Mouse (Mus musculus): ENCODE measurements around the gene Pyroxd2. TPM values are rescaled to one million over a fixed set of nuclear protein-coding genes. Genes with fewer than 3 reads are reported as not detected.
A peak's percentile ranks its signal among the peaks of the same experiment; 100 is the strongest.
"Not testable (repeated sequence)": the region's sequence is repeated elsewhere in the genome, so short reads cannot be mapped to it uniquely, and the experiment has no call there.

Pyroxd2 gene
- polyA plus RNA-seq, 2 experiments, result 2.9 to 6.5 TPM

DNA sequence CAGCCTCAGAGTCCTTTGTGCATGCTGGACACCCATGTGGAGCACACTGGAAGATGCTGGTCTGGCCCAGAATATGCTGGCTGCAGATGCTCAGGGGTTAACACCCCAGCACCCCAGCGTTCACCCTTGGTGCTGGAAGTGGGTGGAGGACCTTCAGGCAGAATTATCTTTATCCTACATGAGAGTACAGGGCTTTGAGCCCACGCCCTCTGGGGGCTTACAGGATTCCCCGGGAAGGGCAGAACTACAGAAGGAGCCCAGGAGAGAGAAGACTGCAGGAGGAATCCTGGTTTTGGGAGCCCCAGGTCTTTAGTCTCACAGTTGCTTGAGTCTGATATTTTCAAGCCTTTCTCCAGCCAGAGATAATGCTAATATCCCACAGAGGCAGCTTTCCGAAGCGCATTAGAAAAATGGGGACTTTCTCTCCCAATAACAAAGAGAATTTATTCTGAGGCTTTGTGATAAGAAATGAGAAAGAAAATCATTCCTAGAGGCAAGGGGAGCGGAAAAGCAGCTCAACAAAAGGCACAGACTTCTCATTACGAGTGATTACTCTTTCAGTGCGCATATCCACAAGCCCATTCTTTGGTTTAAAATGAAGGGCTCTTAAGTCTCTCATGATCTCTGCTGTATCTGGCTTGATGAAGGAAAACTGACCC lies 33.1 kb upstream of the Pyroxd2 start:
- no peaks in the 10 kb centered on the region for H3K4me1 ChIP-seq (ENCODE audit: control insufficient read depth, insufficient read depth, low read length)
- H3K4me3 ChIP-seq (replicated peaks; ENCODE audit: low read length), result no peak overlapping the region
- no peak for TF ChIP-seq POLR2A (IDR thresholded peaks at IDR 0.05; ENCODE audit: borderline replicate concordance, extremely low read depth, insufficient read depth, insufficient read length)
- no peak overlapping the region for H3K4me2 ChIP-seq (replicated peaks; ENCODE audit: low read depth, low read length, severe bottlenecking)
- H3K27me3 ChIP-seq (ENCODE audit: control insufficient read depth, insufficient read depth, low read length), result no peaks in the 10 kb centered on the region
- no peak for DNase-seq (ENCODE audit: low spot score)
- 63% methylated on average over 8 of the region's 8 CpGs for WGBS
- H3K36me3 ChIP-seq (ENCODE audit: control insufficient read depth, insufficient read depth, low read length), result no peaks in the 10 kb centered on the region
- no peak overlapping the region for H3K9ac ChIP-seq (ENCODE audit: low read depth, low read length, severe bottlenecking)
- no peaks in the 10 kb centered on the region for H3K9me3 ChIP-seq (ENCODE audit: control insufficient read depth, low read length)
- H3K27ac ChIP-seq (replicated peaks; ENCODE audit: low read depth, low read length), result no peak overlapping the region
- ATAC-seq (ENCODE audit: low FRiP score, low read depth), result no peak

DNA sequence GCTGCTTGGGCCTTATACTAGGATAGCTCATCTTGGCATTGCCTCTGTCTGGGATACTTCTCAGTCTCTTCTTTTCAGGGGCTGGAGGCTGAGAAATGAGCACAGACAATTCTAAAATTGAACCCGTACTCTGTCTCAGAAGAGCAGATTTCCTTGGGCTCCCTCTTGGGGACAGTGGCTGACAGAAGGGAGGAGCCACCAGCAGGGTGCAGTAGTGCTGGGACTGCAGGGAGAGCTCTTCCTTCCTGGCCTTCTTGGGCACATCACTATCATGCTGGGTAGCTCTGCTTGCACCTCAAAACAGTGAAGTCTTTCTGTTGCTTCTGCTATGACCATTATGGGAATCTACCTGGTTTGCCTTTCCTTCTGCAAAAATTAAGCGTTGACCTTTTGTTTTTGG lies 32.6 kb upstream of the Pyroxd2 start:
- H3K27ac ChIP-seq (replicated peaks; ENCODE audit: low read depth, low read length), result no peak overlapping the region
- no peaks in the 10 kb centered on the region for H3K27me3 ChIP-seq (ENCODE audit: control insufficient read depth, insufficient read depth, low read length)
- TF ChIP-seq POLR2A (IDR thresholded peaks at IDR 0.05; ENCODE audit: borderline replicate concordance, extremely low read depth, insufficient read depth, insufficient read length), result no peak
- H3K36me3 ChIP-seq (ENCODE audit: control insufficient read depth, insufficient read depth, low read length), result no peaks in the 10 kb centered on the region
- no peak overlapping the region for H3K4me2 ChIP-seq (replicated peaks; ENCODE audit: low read depth, low read length, severe bottlenecking)
- 26% methylated on average over 2 of the region's 2 CpGs for WGBS
- no peak for ATAC-seq (ENCODE audit: low FRiP score, low read depth)
- DNase-seq (ENCODE audit: low spot score), result no peak
- no peak overlapping the region for H3K9ac ChIP-seq (ENCODE audit: low read depth, low read length, severe bottlenecking)
- H3K9me3 ChIP-seq (ENCODE audit: control insufficient read depth, low read length), result no peaks in the 10 kb centered on the region
- H3K4me3 ChIP-seq (replicated peaks; ENCODE audit: low read length), result no peak overlapping the region
- H3K4me1 ChIP-seq (ENCODE audit: control insufficient read depth, insufficient read depth, low read length), result no peaks in the 10 kb centered on the region

DNA sequence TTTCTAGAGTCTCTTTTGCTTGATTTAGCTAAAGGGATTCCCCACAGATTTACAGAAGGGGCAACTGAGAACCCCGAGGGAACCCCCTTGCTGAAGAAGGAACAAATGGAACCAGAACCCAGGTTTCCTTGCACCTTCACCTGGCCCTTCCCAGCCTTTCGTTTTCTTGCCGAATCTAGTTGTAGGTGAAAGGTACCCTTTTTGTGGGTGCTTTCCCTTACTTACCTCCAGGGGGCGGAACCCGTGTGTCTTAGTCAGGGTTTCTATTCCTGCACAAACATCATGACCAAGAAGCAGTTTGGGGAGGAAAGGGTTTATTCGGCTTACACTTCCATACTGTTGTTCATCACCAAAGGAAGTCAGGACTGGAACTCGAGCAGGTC lies 27.6 kb upstream of the Pyroxd2 start:
- peak overlapping the region; percentile 54 for H3K4me3 ChIP-seq (replicated peaks; ENCODE audit: low read length)
- H3K9me3 ChIP-seq (ENCODE audit: control insufficient read depth, low read length); DNase-seq (ENCODE audit: low spot score); ATAC-seq (ENCODE audit: low FRiP score, low read depth); H3K27me3 ChIP-seq (ENCODE audit: control insufficient read depth, insufficient read depth, low read length); H3K36me3 ChIP-seq (ENCODE audit: control insufficient read depth, insufficient read depth, low read length); H3K4me1 ChIP-seq (ENCODE audit: control insufficient read depth, insufficient read depth, low read length): not testable (repeated sequence)
- H3K27ac ChIP-seq (replicated peaks; ENCODE audit: low read depth, low read length), result peak overlapping the region; percentile 76; the same call in 1 of the 2 replicates
- WGBS, result 56% methylated on average over 7 of the region's 7 CpGs
- H3K9ac ChIP-seq (ENCODE audit: low read depth, low read length, severe bottlenecking), result peak overlapping the region; percentile 54
- peak overlapping the region; percentile 69 for H3K4me2 ChIP-seq (replicated peaks; ENCODE audit: low read depth, low read length, severe bottlenecking)

DNA sequence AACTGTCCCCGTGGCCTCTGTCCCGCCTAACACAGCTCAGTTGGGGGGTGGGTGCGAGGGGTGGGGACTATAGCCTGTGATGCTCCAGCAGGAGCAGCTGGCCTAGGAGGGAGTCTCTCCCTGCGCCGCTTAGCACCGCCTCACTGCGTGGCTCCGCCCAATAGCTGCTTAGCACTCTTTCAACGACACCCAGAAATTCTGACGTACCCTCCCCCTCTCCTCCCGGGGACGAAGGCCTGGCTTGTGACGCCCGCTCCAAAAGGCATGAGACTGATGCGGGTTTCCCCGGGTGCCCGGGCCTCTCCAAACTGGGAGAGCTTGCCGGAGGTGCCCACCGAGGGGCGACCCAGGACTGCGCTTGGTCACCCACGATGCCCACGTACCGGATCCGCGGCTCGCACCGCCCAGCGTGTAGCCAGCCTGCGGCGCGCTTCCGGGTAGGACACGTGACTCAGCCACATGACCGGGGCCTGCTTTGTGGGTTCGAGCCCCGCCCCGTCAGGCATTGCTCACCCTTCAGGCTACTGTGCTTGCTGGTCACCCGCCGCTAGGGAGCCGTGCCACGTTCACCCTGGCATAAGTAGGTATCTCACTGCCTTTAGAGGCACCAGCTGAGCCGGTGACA lies 27.1 kb upstream of the Pyroxd2 start, which contains the start of gene Hps1:
Gene Hps1, minus strand, starts transcription at position 448 of the 625 bp plus-strand sequence.
- H3K4me3 ChIP-seq (replicated peaks; ENCODE audit: low read length), result peak within 1 kb of the TSS; percentile 54
- peak within 1 kb of the TSS; percentile 69 for H3K4me2 ChIP-seq (replicated peaks; ENCODE audit: low read depth, low read length, severe bottlenecking)
- TF ChIP-seq POLR2A (IDR thresholded peaks at IDR 0.05; ENCODE audit: borderline replicate concordance, extremely low read depth, insufficient read depth, insufficient read length), result 0 out of 2 replicates have a peak, but pooled peaks have one; percentile 59
- WGBS, result under 1% methylated on average over 41 of the region's 43 CpGs
- peaks cover 5% of the 10 kb centered on the region; the same call in 1 of the 2 replicates for H3K4me1 ChIP-seq (ENCODE audit: control insufficient read depth, insufficient read depth, low read length)
- peak within 1 kb of the TSS; percentile 76 for H3K27ac ChIP-seq (replicated peaks; ENCODE audit: low read depth, low read length)
- peak; percentile 97 for ATAC-seq (ENCODE audit: low FRiP score, low read depth)
- no peaks in the 10 kb centered on the region for H3K36me3 ChIP-seq (ENCODE audit: control insufficient read depth, insufficient read depth, low read length)
- no peaks in the 10 kb centered on the region for H3K9me3 ChIP-seq (ENCODE audit: control insufficient read depth, low read length)
- peak within 1 kb of the TSS; percentile 54 for H3K9ac ChIP-seq (ENCODE audit: low read depth, low read length, severe bottlenecking)
- H3K27me3 ChIP-seq (ENCODE audit: control insufficient read depth, insufficient read depth, low read length), result no peaks in the 10 kb centered on the region
- peak; percentile 96 for DNase-seq (ENCODE audit: low spot score)

DNA sequence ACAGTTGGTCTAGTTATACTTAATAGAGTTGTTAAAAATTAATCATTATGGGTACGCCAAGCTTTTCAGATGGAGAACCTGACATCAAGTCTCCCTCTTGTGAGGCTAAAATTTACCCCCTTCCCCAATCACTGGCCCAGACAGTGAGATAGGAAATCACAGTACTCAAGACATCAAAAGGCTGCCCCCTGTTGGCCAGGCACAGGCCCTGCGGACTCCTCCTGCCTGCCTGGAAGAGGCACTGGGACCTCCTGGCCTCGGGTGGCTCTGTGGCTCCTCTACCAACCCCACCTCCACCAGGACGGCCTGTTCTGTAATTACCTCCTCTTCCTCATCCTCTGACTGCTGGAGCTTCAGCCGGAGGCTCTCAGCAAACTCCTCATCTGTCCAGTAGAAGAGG lies 25.2 kb upstream of the Pyroxd2 start:
- H3K9me3 ChIP-seq (ENCODE audit: control insufficient read depth, low read length), result no peaks in the 10 kb centered on the region
- ATAC-seq (ENCODE audit: low FRiP score, low read depth), result no peak
- WGBS, result 80% methylated on average over 5 of the region's 5 CpGs
- no peak overlapping the region for H3K4me3 ChIP-seq (replicated peaks; ENCODE audit: low read length)
- no peak overlapping the region for H3K4me2 ChIP-seq (replicated peaks; ENCODE audit: low read depth, low read length, severe bottlenecking)
- no peak overlapping the region for H3K9ac ChIP-seq (ENCODE audit: low read depth, low read length, severe bottlenecking)
- H3K4me1 ChIP-seq (ENCODE audit: control insufficient read depth, insufficient read depth, low read length), result peaks cover 5% of the 10 kb centered on the region; the same call in 1 of the 2 replicates
- no peaks in the 10 kb centered on the region for H3K36me3 ChIP-seq (ENCODE audit: control insufficient read depth, insufficient read depth, low read length)
- no peak overlapping the region for H3K27ac ChIP-seq (replicated peaks; ENCODE audit: low read depth, low read length)
- H3K27me3 ChIP-seq (ENCODE audit: control insufficient read depth, insufficient read depth, low read length), result no peaks in the 10 kb centered on the region
- TF ChIP-seq POLR2A (IDR thresholded peaks at IDR 0.05; ENCODE audit: borderline replicate concordance, extremely low read depth, insufficient read depth, insufficient read length), result no peak
- no peak for DNase-seq (ENCODE audit: low spot score)

Data from limb, embryonic 14.5 days (tissue).